Mouse (Mus musculus): ENCODE results near the gene Elf5.

Elf5 gene

GRCm38 (mm10) chr2:103411348-103411747 lies at the start of gene Elf5:
Gene Elf5 (plus strand): TSS chr2:103411688.
- DNase-seq (ENCODE audit: low read depth): no peak

- DNase-seq (ENCODE audit: low read depth): no peak
Measured at GRCm38 (mm10) chr2:103372541-103372940, 38.9 kb upstream of the Elf5 start.

- DNase-seq (ENCODE audit: low read depth): no peak
Measured at GRCm38 (mm10) chr2:103379502-103380160, 31.9 kb upstream of the Elf5 start.

GRCm38 (mm10) chr2:103382174-103382573 lies 29.3 kb upstream of the Elf5 start:
- DNase-seq (ENCODE audit: low read depth): no peak

- DNase-seq (ENCODE audit: low read depth): no peak
Measured at GRCm38 (mm10) chr2:103387881-103388280, 23.6 kb upstream of the Elf5 start.

- no peak for DNase-seq (ENCODE audit: low read depth)
Measured at GRCm38 (mm10) chr2:103388311-103388710, 23.2 kb upstream of the Elf5 start.

- DNase-seq (ENCODE audit: low read depth): no peak
Measured at GRCm38 (mm10) chr2:103390086-103390988, 21.2 kb upstream of the Elf5 start.

GRCm38 (mm10) chr2:103391626-103392025 lies 19.9 kb upstream of the Elf5 start:
- no peak for DNase-seq (ENCODE audit: low read depth)

- DNase-seq (ENCODE audit: low read depth): no peak
Measured at GRCm38 (mm10) chr2:103398110-103398509, 13.4 kb upstream of the Elf5 start.

GRCm38 (mm10) chr2:103400691-103401090 lies 10.8 kb upstream of the Elf5 start:
- no peak for DNase-seq (ENCODE audit: low read depth)

- no peak for DNase-seq (ENCODE audit: low read depth)
Measured at GRCm38 (mm10) chr2:103406239-103406638, 5.2 kb upstream of the Elf5 start.

GRCm38 (mm10) chr2:103411816-103412215 lies 328 bp downstream of the Elf5 start:
- DNase-seq (ENCODE audit: low read depth): no peak

- DNase-seq (ENCODE audit: low read depth): no peak
Measured at GRCm38 (mm10) chr2:103413381-103413780, 1.9 kb downstream of the Elf5 start.

GRCm38 (mm10) chr2:103415774-103416173 lies 4.3 kb downstream of the Elf5 start:
- no peak for DNase-seq (ENCODE audit: low read depth)

GRCm38 (mm10) chr2:103420650-103421507 lies 9.4 kb downstream of the Elf5 start:
- no peak for DNase-seq (ENCODE audit: low read depth)

GRCm38 (mm10) chr2:103423884-103424283 lies 12.4 kb downstream of the Elf5 start:
- no peak for DNase-seq (ENCODE audit: low read depth)

GRCm38 (mm10) chr2:103424349-103425026 lies 13.0 kb downstream of the Elf5 start:
- peak; percentile 60 for DNase-seq (ENCODE audit: low read depth)

GRCm38 (mm10) chr2:103425456-103426063 lies 14.1 kb downstream of the Elf5 start:
- no peak for DNase-seq (ENCODE audit: low read depth)

GRCm38 (mm10) chr2:103428356-103428755 lies 16.9 kb downstream of the Elf5 start:
- DNase-seq (ENCODE audit: low read depth): no peak

GRCm38 (mm10) chr2:103430712-103431111 lies 19.2 kb downstream of the Elf5 start:
- DNase-seq (ENCODE audit: low read depth): no peak

GRCm38 (mm10) chr2:103432695-103433275 lies 21.3 kb downstream of the Elf5 start:
- DNase-seq (ENCODE audit: low read depth): no peak

All from induced T-regulatory cell, adult 2 months (primary cell).